Mouse (Mus musculus) granulocyte monocyte progenitor cell, adult 5-6 weeks (primary cell): ENCODE measurements around the gene Olfr460. TPM values are rescaled to one million over a fixed set of nuclear protein-coding genes. Genes with fewer than 3 reads are reported as not detected.
"Not testable (repeated sequence)": the region's sequence is repeated elsewhere in the genome, so short reads cannot be mapped to it uniquely, and the experiment has no call there.

ENCODE experiments used
- ATAC-seq: replicated peaks from 2 replicates; pipeline ENCODE4 v1.8.0; 2016; ENCODE audit warnings: mild to moderate bottlenecking, moderate TSS enrichment, inconsistent platforms; ENCODE audit not compliant: poor library complexity, severe bottlenecking
- total RNA-seq, 2 experiments: library from RNA; stranded (forward) in 1 of 2; stranded (reverse) in 1 of 2; fragments of 200-712, 200-1000 nt in 1 of 2; fragments of >200 nt in 1 of 2; fragmentation: Nextera tagmentation in 1 of 2; gene quantifications; 2 replicates each; pipeline ENCODE4 v1.2.3; 2014 to 2017

The Olfr460 gene
- total RNA-seq (2014; fragmentation: Nextera tagmentation) (not detected in 2 replicates), total RNA-seq (2017) (0.21 TPM in 1 of 2 replicates, not detected in the other)

DNA sequence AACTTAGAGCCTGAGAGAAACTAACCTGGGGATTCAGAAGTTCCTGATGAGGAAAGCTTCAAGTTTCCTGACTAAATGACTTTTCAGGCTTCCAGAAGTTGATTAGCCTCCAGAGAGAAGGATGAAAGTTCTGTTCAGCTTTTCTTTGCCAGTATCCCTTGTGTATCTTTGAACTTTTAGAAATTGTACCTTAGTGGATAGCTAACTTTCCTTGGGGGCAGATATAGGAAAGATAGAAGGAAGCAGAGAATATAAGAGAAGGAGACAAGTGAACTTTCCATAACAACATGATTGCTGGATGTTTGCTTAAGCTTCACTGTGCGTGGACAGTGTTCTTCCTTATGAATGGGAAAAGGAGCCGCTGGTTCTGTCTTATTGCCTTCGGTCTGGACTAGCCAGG is at the start of gene Olfr460:
Olfr460 (plus strand) TSS at position 301 of the 400 bp plus-strand sequence.
- no peak for ATAC-seq

GRCm38 (mm10) chr6:40544690-40545089 is 24.6 kb upstream of the Olfr460 start:
- ATAC-seq, result peak; percentile 79

- ATAC-seq, result peak; percentile 70
Measured at GRCm38 (mm10) chr6:40554950-40555349, 14.3 kb upstream of the Olfr460 start, which contains the start of gene Olfr461. Gene Olfr461, minus strand, starts transcription at chr6:40555050.

DNA sequence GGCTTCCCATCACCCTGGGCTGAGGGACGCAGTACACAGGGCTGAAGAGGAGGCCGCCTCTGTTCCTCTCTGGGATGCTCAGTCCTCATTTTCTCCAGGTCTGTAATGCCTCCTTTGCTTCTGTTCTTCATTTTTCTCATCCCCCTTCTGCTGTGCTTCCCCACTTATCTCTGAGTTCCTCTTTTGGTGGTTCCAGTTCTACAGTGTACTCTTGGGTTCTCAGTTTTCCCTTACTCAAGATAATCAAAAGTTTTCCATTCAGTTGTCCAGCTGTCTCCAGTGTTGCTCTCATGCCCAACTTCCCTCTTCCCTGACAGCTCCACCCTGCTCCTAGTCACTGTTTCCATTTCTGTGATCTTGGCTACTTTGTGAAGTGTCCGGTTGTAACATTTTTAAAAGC is 4.3 kb downstream of the Olfr460 start:
- peak; percentile 61 for ATAC-seq

DNA sequence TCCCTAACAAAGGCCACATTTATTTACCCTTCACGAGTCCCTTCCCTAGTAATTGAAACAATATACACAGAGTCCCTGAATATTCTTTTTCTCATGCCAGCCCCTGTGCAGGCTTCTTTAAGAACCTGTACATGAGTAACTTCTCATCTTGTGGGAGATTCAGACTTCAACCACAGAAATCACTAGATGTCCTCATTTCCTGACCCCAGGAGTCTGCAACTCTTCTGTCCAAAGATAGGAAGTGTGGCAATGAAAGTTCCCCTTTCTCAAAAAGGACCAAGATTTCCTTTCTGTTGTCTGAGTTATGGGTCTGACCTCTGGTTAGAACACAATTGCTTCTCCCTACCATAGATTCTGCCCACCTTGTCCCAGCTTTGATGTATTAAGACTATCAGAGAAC is 7.0 kb downstream of the Olfr460 start:
- peak; percentile 86 for ATAC-seq

GRCm38 (mm10) chr6:40584336-40584735 is 15.0 kb downstream of the Olfr460 start:
- ATAC-seq, result peak; percentile 76

DNA sequence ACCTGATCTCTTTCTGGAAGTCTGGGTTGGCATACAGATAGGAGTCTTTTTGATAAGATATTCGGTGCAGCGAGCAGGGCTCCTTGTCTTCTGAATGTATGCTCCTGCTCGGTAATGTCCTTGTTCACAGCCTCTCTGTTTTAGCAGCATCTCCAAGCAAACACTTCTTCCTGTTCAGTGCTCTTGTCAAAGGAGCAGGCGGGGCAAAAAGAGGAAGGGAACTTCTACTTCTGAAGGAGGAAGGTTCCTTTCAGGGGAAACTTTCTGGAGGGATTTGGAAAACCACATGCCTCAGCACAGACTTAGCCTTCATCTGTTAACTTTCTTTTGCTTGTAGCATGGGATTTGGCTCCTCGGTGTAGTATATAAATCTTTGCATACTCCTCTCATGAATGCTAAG is 16.4 kb downstream of the Olfr460 start, which contains the start of gene Clec5a:
Clec5a (minus strand) TSS at position 177 of the 400 bp plus-strand sequence.
- peak; percentile 57 for ATAC-seq

GRCm38 (mm10) chr6:40588346-40588745 is 19.1 kb downstream of the Olfr460 start:
- peak; percentile 89 for ATAC-seq

GRCm38 (mm10) chr6:40594804-40595550 is 25.7 kb downstream of the Olfr460 start:
- ATAC-seq, result peak; percentile 99

DNA sequence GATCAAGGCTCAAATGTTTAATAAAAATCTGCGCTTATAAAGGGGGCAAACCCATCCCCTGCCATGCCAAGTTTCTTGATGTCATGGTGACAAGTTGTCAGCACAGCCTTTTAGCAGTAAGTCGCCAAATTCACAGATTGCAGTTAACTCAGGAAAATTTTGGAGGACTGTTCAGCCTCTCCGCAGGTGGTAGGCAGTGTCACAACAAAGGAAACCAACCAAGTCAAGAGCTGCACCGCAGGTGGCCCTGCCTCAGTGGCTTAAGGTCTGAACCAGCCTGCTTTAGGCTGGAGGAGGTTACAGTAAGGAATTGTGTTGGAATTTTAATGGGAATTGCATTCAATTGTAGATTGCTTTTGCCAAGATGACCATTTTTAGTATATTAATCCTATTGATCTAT is 29.3 kb downstream of the Olfr460 start:
- not testable (repeated sequence) for ATAC-seq

- no peak; the same call in 1 of the 2 replicates for ATAC-seq
Measured at GRCm38 (mm10) chr6:40607431-40607830, 38.1 kb downstream of the Olfr460 start.

DNA sequence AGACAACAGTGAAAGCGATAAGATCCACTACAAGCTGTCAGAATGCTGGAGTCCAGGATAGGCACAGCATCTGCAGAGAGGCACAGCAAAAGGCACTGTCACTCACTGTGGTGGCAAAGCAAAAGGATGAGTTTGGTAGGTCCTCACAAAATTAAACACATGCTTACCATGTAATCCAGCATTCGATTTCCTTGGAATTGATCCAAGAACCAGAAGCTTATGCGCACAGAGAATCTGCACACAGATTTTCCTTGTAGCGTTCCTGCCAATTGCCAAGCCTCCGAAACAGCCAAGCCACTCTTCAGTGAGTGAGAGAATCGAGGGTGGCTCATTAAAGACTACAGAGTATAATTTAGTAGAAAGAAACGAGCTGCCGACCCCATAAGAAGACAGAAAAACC is 41.0 kb downstream of the Olfr460 start:
- ATAC-seq, result no peak

- peak; percentile 80 for ATAC-seq
Measured at GRCm38 (mm10) chr6:40613260-40613852, 44.1 kb downstream of the Olfr460 start, which contains the start of gene Tas2r138. Gene Tas2r138, minus strand, starts transcription at chr6:40613310.

DNA sequence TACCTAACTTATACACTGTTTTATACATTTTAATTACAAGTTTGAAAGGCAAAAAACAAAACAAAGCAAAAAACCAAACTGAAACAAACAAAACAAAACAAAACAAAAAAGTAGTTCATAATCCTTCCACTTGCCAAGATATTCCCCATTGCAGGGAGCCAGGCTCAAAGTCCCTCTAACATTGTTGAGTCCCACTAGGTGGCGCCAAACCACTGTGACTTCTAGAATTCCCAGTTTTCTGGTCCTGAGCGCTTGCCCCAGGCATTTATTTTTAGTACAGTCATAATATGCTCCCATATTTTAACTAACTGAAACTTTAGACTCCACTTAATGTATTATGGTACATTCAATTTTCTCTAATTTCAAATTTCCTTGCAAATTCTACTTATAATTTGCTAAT is 48.7 kb downstream of the Olfr460 start:
- peak; percentile 69 for ATAC-seq

Other genes starting within 250 kb of the Olfr460 start
- 23.5 and 24.3 TPM in 2 replicates for gene Agk, start 244.3 kb upstream of the Olfr460 start, total RNA-seq (2014; fragmentation: Nextera tagmentation)
- 33.6 and 34.0 TPM in 2 replicates for gene Agk, start 244.3 kb upstream of the Olfr460 start, total RNA-seq (2017)
- gene E330009J07Rik, start 133.4 kb upstream of the Olfr460 start, total RNA-seq (2014; fragmentation: Nextera tagmentation), result 5.3 and 10.0 TPM in 2 replicates
- 9.8 and 10.0 TPM in 2 replicates for gene E330009J07Rik, start 133.4 kb upstream of the Olfr460 start, total RNA-seq (2017)
- not detected in 2 replicates for gene Wee2, start 130.4 kb upstream of the Olfr460 start, total RNA-seq (2014; fragmentation: Nextera tagmentation)
- gene Wee2, start 130.4 kb upstream of the Olfr460 start, total RNA-seq (2017), result not detected in 2 replicates
- 197 and 221 TPM in 2 replicates for gene Ssbp1, start 98.1 kb upstream of the Olfr460 start, total RNA-seq (2014; fragmentation: Nextera tagmentation)
- gene Ssbp1, start 98.1 kb upstream of the Olfr460 start, total RNA-seq (2017), result 146 and 170 TPM in 2 replicates
- gene Tas2r137, start 78.3 kb upstream of the Olfr460 start, total RNA-seq (2014; fragmentation: Nextera tagmentation), result 0.88 TPM in 1 of 2 replicates, not detected in the other
- 1.7 TPM in 1 of 2 replicates, not detected in the other for gene Tas2r137, start 78.3 kb upstream of the Olfr460 start, total RNA-seq (2017)
- not detected in 2 replicates for gene Tas2r108, start 76.0 kb upstream of the Olfr460 start, total RNA-seq (2014; fragmentation: Nextera tagmentation)
- gene Tas2r108, start 76.0 kb upstream of the Olfr460 start, total RNA-seq (2017), result not detected in 2 replicates
- not detected in 2 replicates for gene Prss37, start 50.0 kb upstream of the Olfr460 start, total RNA-seq (2014; fragmentation: Nextera tagmentation)
- gene Prss37, start 50.0 kb upstream of the Olfr460 start, total RNA-seq (2017), result not detected in 2 replicates
- gene Olfr461, start 14.4 kb upstream of the Olfr460 start, total RNA-seq (2014; fragmentation: Nextera tagmentation), result not detected in 2 replicates
- gene Olfr461, start 14.4 kb upstream of the Olfr460 start, total RNA-seq (2017), result not detected in 2 replicates
- 59.5 and 89.0 TPM in 2 replicates for gene Clec5a, start 16.3 kb downstream of the Olfr460 start, total RNA-seq (2014; fragmentation: Nextera tagmentation)
- gene Clec5a, start 16.3 kb downstream of the Olfr460 start, total RNA-seq (2017), result 90.0 and 126 TPM in 2 replicates
- gene Tas2r138, start 43.8 kb downstream of the Olfr460 start, total RNA-seq (2014; fragmentation: Nextera tagmentation), result not detected in 2 replicates
- not detected in 2 replicates for gene Tas2r138, start 43.8 kb downstream of the Olfr460 start, total RNA-seq (2017)
- 18.1 and 21.7 TPM in 2 replicates for gene Mgam, start 59.3 kb downstream of the Olfr460 start, total RNA-seq (2014; fragmentation: Nextera tagmentation)
- gene Mgam, start 59.3 kb downstream of the Olfr460 start, total RNA-seq (2017), result 63.1 and 63.3 TPM in 2 replicates